In genomic region chr5:113014111-113014807, GRCm38 (mm10) we compare ENCODE assay signal across 8 mouse cellular contexts. TPM values are rescaled to one million over a fixed set of nuclear protein-coding genes. Genes with fewer than 3 reads are reported as not detected.
DNase-seq lines count a peak whose midpoint lies in the region; ATAC-seq and TF ChIP-seq lines count a peak whose summit lies in the region.

No protein-coding gene starts in this region.

- H3K27ac ChIP-seq in limb, embryonic 11.5 days (replicated peaks; ENCODE audit: low read depth, low read length), result no peak overlapping the region
- H3K27ac ChIP-seq in small intestine, adult 2 months (ENCODE audit: insufficient read depth, low read depth, low read length), result no peak overlapping the region

- H3K27me3 ChIP-seq in limb, embryonic 11.5 days (ENCODE audit: control insufficient read depth, insufficient read depth, low read length), result 0 out of 2 replicates have a peak, but pooled peaks cover 3% of the 10 kb centered on the region
- H3K27me3 ChIP-seq in small intestine, adult 2 months (ENCODE audit: control insufficient read depth, insufficient read depth, low read length), result no peaks in the 10 kb centered on the region

- H3K4me2 ChIP-seq in limb, embryonic 11.5 days (ENCODE audit: low read depth, severe bottlenecking), result peak overlapping the region; percentile 77

- H3K4me1 ChIP-seq in limb, embryonic 11.5 days (ENCODE audit: control insufficient read depth, insufficient read depth, low read length), result 0 out of 2 replicates have a peak, but pooled peaks cover 4% of the 10 kb centered on the region
- H3K4me1 ChIP-seq in small intestine, adult 2 months (ENCODE audit: control insufficient read depth, insufficient read depth, insufficient read length, low read length), result peaks cover 5% of the 10 kb centered on the region; the same call in 1 of the 2 replicates

- TF ChIP-seq POLR2A in small intestine, adult 2 months (IDR thresholded peaks at IDR 0.05; ENCODE audit: low read depth, low read length), result no peak

- WGBS in limb, embryonic 11.5 days, result 64% methylated on average over 16 of the region's 16 CpGs
- 10% methylated on average over 16 of the region's 16 CpGs for WGBS in small intestine, adult 2 months

- no peak for ATAC-seq in limb, embryonic 11.5 days (ENCODE audit: insufficient number of reproducible peaks, low FRiP score, low TSS enrichment, low read depth)

- no peaks in the 10 kb centered on the region for H3K36me3 ChIP-seq in limb, embryonic 11.5 days (ENCODE audit: control insufficient read depth, insufficient read depth, low read length)
- no peaks in the 10 kb centered on the region for H3K36me3 ChIP-seq in small intestine, adult 2 months (ENCODE audit: control insufficient read depth, insufficient read depth, low read length)

- peak overlapping the region; percentile 62 for H3K4me3 ChIP-seq in limb, embryonic 11.5 days (ENCODE audit: low read depth, low read length)
- peak overlapping the region; percentile 73 for H3K4me3 ChIP-seq in small intestine, adult 2 months (ENCODE audit: low read depth, low read length)

- no peaks in the 10 kb centered on the region for H3K9me3 ChIP-seq in limb, embryonic 11.5 days (ENCODE audit: control insufficient read depth, low read length)

- no peak overlapping the region for H3K9ac ChIP-seq in limb, embryonic 11.5 days (ENCODE audit: low read length)

- DNase-seq in cerebellum, adult 9-10 months, result peak; percentile 70
- DNase-seq in cerebellum, adult 11-12 months, result no peak
- DNase-seq in urinary bladder, postnatal 14 days (ENCODE audit: low spot score), result peak; percentile 5
- no peak for DNase-seq in urinary bladder, postnatal 36 days (ENCODE audit: low spot score in 2 of 2)
- no peak for DNase-seq in limb, embryonic 11.5 days (ENCODE audit: low spot score)
- DNase-seq in frontal cortex, postnatal 36 days (ENCODE audit: low spot score in 2 of 2), result no peak
- DNase-seq in spleen, adult 18-20 months, result no peak

- no peak for TF ChIP-seq CTCF in small intestine, adult 2 months (IDR thresholded peaks at IDR 0.05; ENCODE audit: extremely low read depth, insufficient read length, insufficient replicate concordance, low read depth, low read length)

RNA-seq across cellular contexts. Expression of gene Grk3, which starts 1.3 kb away (rescaled TPM):
- 7.1 and 9.6 TPM in 2 replicates for polyA plus RNA-seq in limb, embryonic 11.5 days (2014; fragmentation: Nextera tagmentation; extraction: Ambion mirVana)
- 3.6 and 4.4 TPM in 2 replicates for polyA plus RNA-seq in small intestine, adult 2 months (2012; rRNA removed)

RNA-seq across cellular contexts. Expression of gene Crybb2, which starts 55.7 kb away (rescaled TPM):
- polyA plus RNA-seq in limb, embryonic 11.5 days (2014; fragmentation: Nextera tagmentation; extraction: Ambion mirVana), result not detected in 2 replicates
- polyA plus RNA-seq in small intestine, adult 2 months (2012; rRNA removed), result 0.18 TPM in 1 of 2 replicates, not detected in the other

Comparison
In these comparisons a context has a peak if more than half of its experiments do, and no peak if none do; other contexts are left out.
1. DNase-seq: peak in cerebellum, adult 9-10 months (single experiment) and urinary bladder, postnatal 14 days (single experiment); none in cerebellum, adult 11-12 months (single experiment), urinary bladder, postnatal 36 days (0 of 2), limb, embryonic 11.5 days (single experiment), frontal cortex, postnatal 36 days (0 of 2) and spleen, adult 18-20 months (0 of 2).